Mouse (Mus musculus) forebrain, embryonic 11.5 days (tissue): ENCODE results near the gene Kat6b. TPM values are rescaled to one million over a fixed set of nuclear protein-coding genes. Genes with fewer than 3 reads are reported as not detected.
"Not testable (repeated sequence)": the region's sequence is repeated elsewhere in the genome, so short reads cannot be mapped to it uniquely, and the experiment has no call there.

Source experiments
- ATAC-seq: fragments of 200-750 bp; cut with Nextera tagmentation; replicated peaks from 2 replicates; pipeline ENCODE4 v1.8.0; 2017; ENCODE audit warnings: moderate TSS enrichment; ENCODE audit not compliant: low FRiP score
- DNase-seq: peaks from one replicate; pipeline ENCODE4 v3.0.0-alpha.2; 2017; ENCODE audit warnings: low spot score
- H3K27ac ChIP-seq: fragments of 300-500 bp; sonication (generic); 2 replicates; pipeline ENCODE4 v1.5.1; 2014; ENCODE audit warnings: low read depth, low read length
- H3K27me3 ChIP-seq: fragments of 300-500 bp; sonication (generic); 2 replicates; pipeline ENCODE4 v1.6.1; 2014; ENCODE audit warnings: mild to moderate bottlenecking, low read length, mixed read lengths; ENCODE audit not compliant: control insufficient read depth, insufficient read depth
- H3K36me3 ChIP-seq: fragments of 300-500 bp; sonication (generic); 2 replicates; pipeline ENCODE4 v1.6.1; 2014; ENCODE audit warnings: mild to moderate bottlenecking, low read length, moderate library complexity, mixed read lengths; ENCODE audit not compliant: control insufficient read depth, insufficient read depth
- H3K4me1 ChIP-seq: fragments of 300-500 bp; sonication (generic); replicated peaks from 2 replicates; pipeline ENCODE4 v1.6.1; 2014; ENCODE audit warnings: low read length, mixed read lengths; ENCODE audit not compliant: control insufficient read depth, insufficient read depth
- H3K4me2 ChIP-seq: fragments of 300-500 bp; sonication (generic); 2 replicates; pipeline ENCODE4 v1.6.1; 2014; ENCODE audit warnings: low read depth, mild to moderate bottlenecking, low read length, moderate library complexity, mixed read lengths; ENCODE audit not compliant: severe bottlenecking
- H3K4me3 ChIP-seq: fragments of 300-500 bp; sonication (generic); 2 replicates; pipeline ENCODE4 v1.5.1; 2014; ENCODE audit warnings: low read depth, low read length
- H3K9ac ChIP-seq: fragments of 300-500 bp; sonication (generic); 2 replicates; pipeline ENCODE4 v1.6.1; 2014; ENCODE audit warnings: low read length
- H3K9me3 ChIP-seq: fragments of 300-500 bp; sonication (generic); 2 replicates; pipeline ENCODE4 v1.6.1; 2016; ENCODE audit warnings: low read length, mixed read lengths; ENCODE audit not compliant: control insufficient read depth
- WGBS: fragments of 180-500 bp; shearing (Covaris S2); extraction: QIAGEN DNeasy Blood & Tissue Kit; methylation state at CpG from one replicate; pipeline ENCODE4 v1.1.7; 2014; 5-methylcytosine and 5-hydroxymethylcytosine counted together
- polyA plus RNA-seq: library from polyadenylated mRNA; unstranded; fragments of >200 nt; fragmentation: Nextera tagmentation; extraction: Ambion mirVana; gene quantifications from 2 replicates; pipeline ENCODE4 v1.2.1, GENCODE M21; 2014

Kat6b gene
- polyA plus RNA-seq, 1 experiment from 2014 or later, result 34.5 TPM

GRCm38 (mm10) chr14:21474593-21475132, 6.6 kb upstream of the Kat6b start:
- not testable (repeated sequence) for DNase-seq, H3K27me3 ChIP-seq, H3K4me1 ChIP-seq, H3K4me2 ChIP-seq, ATAC-seq, H3K36me3 ChIP-seq, H3K9me3 ChIP-seq, H3K27ac ChIP-seq, H3K9ac ChIP-seq, H3K4me3 ChIP-seq
- 84% methylated on average over 4 of the region's 4 CpGs for WGBS

- Histone ChIP-seq H3K36me3 (no peaks in the 10 kb centered on the region), H3K9ac (no peak overlapping the region), H3K4me1 (no peaks in the 10 kb centered on the region), H3K27ac (no peak overlapping the region), H3K4me3 (no peak overlapping the region), H3K9me3 (no peaks in the 10 kb centered on the region), H3K4me2 (no peak overlapping the region), H3K27me3 (no peaks in the 10 kb centered on the region)
- WGBS, result 88% methylated on average over 2 of the region's 2 CpGs
- no peak for ATAC-seq
- no peak for DNase-seq
Observed at GRCm38 (mm10) chr14:21477181-21477580, 4.1 kb upstream of the Kat6b start.

- Histone ChIP-seq H3K4me2 (no peak overlapping the region), H3K9ac (no peak overlapping the region), H3K9me3 (no peaks in the 10 kb centered on the region), H3K4me3 (no peak overlapping the region), H3K27ac (no peak overlapping the region), H3K36me3 (no peaks in the 10 kb centered on the region), H3K27me3 (no peaks in the 10 kb centered on the region), H3K4me1 (no peaks in the 10 kb centered on the region)
- 95% methylated on average over 8 of the region's 8 CpGs for WGBS
- ATAC-seq, result no peak
- no peak for DNase-seq
Observed at GRCm38 (mm10) chr14:21479566-21479965, 1.7 kb upstream of the Kat6b start.

GRCm38 (mm10) chr14:21480191-21480590, 1.0 kb upstream of the Kat6b start:
- H3K36me3 ChIP-seq, result no peaks in the 10 kb centered on the region
- DNase-seq, result no peak
- 94% methylated on average over 5 of the region's 5 CpGs for WGBS
- H3K27ac ChIP-seq, result no peak overlapping the region
- H3K9ac ChIP-seq, result no peak overlapping the region
- no peaks in the 10 kb centered on the region for H3K9me3 ChIP-seq
- H3K4me1 ChIP-seq, result no peaks in the 10 kb centered on the region
- no peaks in the 10 kb centered on the region for H3K27me3 ChIP-seq
- no peak for ATAC-seq
- H3K4me3 ChIP-seq, result no peak overlapping the region
- no peak overlapping the region for H3K4me2 ChIP-seq

- 77% methylated on average over 2 of the region's 2 CpGs for WGBS
Observed at GRCm38 (mm10) chr14:21484199-21484598, 3.0 kb downstream of the Kat6b start.

GRCm38 (mm10) chr14:21484693-21485092, 3.5 kb downstream of the Kat6b start:
- H3K9ac ChIP-seq, result no peak overlapping the region
- H3K9me3 ChIP-seq, result no peaks in the 10 kb centered on the region
- no peak for ATAC-seq
- H3K4me1 ChIP-seq, result peaks cover 2% of the 10 kb centered on the region; the same call in 1 of the 2 replicates
- 97% methylated on average over 10 of the region's 10 CpGs for WGBS
- no peaks in the 10 kb centered on the region for H3K27me3 ChIP-seq
- no peaks in the 10 kb centered on the region for H3K36me3 ChIP-seq
- no peak overlapping the region for H3K27ac ChIP-seq
- no peak overlapping the region for H3K4me3 ChIP-seq
- no peak overlapping the region for H3K4me2 ChIP-seq
- DNase-seq, result no peak

More at GRCm38 (mm10) chr14:21484199-21484598, 3.0 kb downstream of the Kat6b start:
- no peaks in the 10 kb centered on the region for H3K9me3 ChIP-seq
- no peak overlapping the region for H3K4me2 ChIP-seq
- H3K4me1 ChIP-seq, result peaks cover 2% of the 10 kb centered on the region; the same call in 1 of the 2 replicates
- no peak overlapping the region for H3K4me3 ChIP-seq
- DNase-seq (no peak), ATAC-seq (no peak)
- H3K27me3 ChIP-seq, result no peaks in the 10 kb centered on the region
- H3K9ac ChIP-seq, result no peak overlapping the region
- no peaks in the 10 kb centered on the region for H3K36me3 ChIP-seq
- H3K27ac ChIP-seq, result no peak overlapping the region

- no peak overlapping the region for H3K4me3 ChIP-seq
- H3K27ac ChIP-seq, result no peak overlapping the region
- H3K9me3 ChIP-seq, result no peaks in the 10 kb centered on the region
- H3K4me1 ChIP-seq, result peaks cover 2% of the 10 kb centered on the region; the same call in 1 of the 2 replicates
- DNase-seq (no peak), ATAC-seq (no peak)
- H3K4me2 ChIP-seq, result no peak overlapping the region
- 88% methylated on average over 3 of the region's 3 CpGs for WGBS
- no peaks in the 10 kb centered on the region for H3K36me3 ChIP-seq
- H3K27me3 ChIP-seq, result no peaks in the 10 kb centered on the region
- H3K9ac ChIP-seq, result no peak overlapping the region
Observed at GRCm38 (mm10) chr14:21485961-21486520, 4.8 kb downstream of the Kat6b start.

- H3K27ac ChIP-seq, H3K27me3 ChIP-seq, H3K9me3 ChIP-seq, H3K36me3 ChIP-seq, DNase-seq, H3K4me2 ChIP-seq, ATAC-seq, H3K9ac ChIP-seq, H3K4me1 ChIP-seq, H3K4me3 ChIP-seq: not testable (repeated sequence)
- 97% methylated on average over 2 of the region's 2 CpGs for WGBS
Observed at GRCm38 (mm10) chr14:21487135-21487534, 5.9 kb downstream of the Kat6b start.
